Mouse (Mus musculus) C2C12 (cell line): ENCODE results near the gene Ly86. TPM values are rescaled to one million over a fixed set of nuclear protein-coding genes. Genes with fewer than 3 reads are reported as not detected.

Experiments used
- H3K27me3 ChIP-seq: one replicate; pipeline ENCODE4 v1.6.1; 2011; ENCODE audit not compliant: control insufficient read depth, insufficient read depth, insufficient read length
- H3K36me3 ChIP-seq: one replicate; pipeline ENCODE4 v1.6.1; 2011; ENCODE audit not compliant: control insufficient read depth, insufficient read depth
- H3K4me3 ChIP-seq: one replicate; pipeline ENCODE4 v1.5.1; 2011; ENCODE audit warnings: mild to moderate bottlenecking, control low read depth; ENCODE audit not compliant: poor library complexity, insufficient read depth, severe bottlenecking
- H3K79me2 ChIP-seq: one replicate; pipeline ENCODE4 v1.6.1; 2011; ENCODE audit not compliant: control insufficient read depth, insufficient read depth
- H3K79me3 ChIP-seq: one replicate; pipeline ENCODE4 v1.6.1; 2011; ENCODE audit warnings: low read depth, control low read depth
- H3ac ChIP-seq: one replicate; pipeline ENCODE3; 2011; ENCODE audit warnings: low read depth; ENCODE audit not compliant: control insufficient read depth, insufficient read length
- CEBPB ChIP-seq: IDR thresholded peaks from one replicate; pipeline ENCODE4 v1.6.1; 2011; ENCODE audit warnings: low read depth, mild to moderate bottlenecking, control low read depth, moderate library complexity
- CTCF ChIP-seq: IDR thresholded peaks from one replicate; pipeline ENCODE4 v1.5.1; 2011; ENCODE audit not compliant: control insufficient read depth, insufficient read depth, insufficient read length
- FOSL1 ChIP-seq: IDR thresholded peaks from one replicate; pipeline ENCODE4 v1.8.0; 2011; ENCODE audit warnings: mild to moderate bottlenecking, low read length; ENCODE audit not compliant: poor library complexity, insufficient read depth, severe bottlenecking
- MAX ChIP-seq: IDR thresholded peaks from one replicate; pipeline ENCODE4 v1.6.1; 2011; ENCODE audit warnings: mild to moderate bottlenecking, control low read depth
- MYOD1 ChIP-seq: IDR thresholded peaks from one replicate; pipeline ENCODE4 v1.6.1; 2011; ENCODE audit warnings: low read depth; ENCODE audit not compliant: control insufficient read depth, insufficient read length
- MYOG ChIP-seq: IDR thresholded peaks from one replicate; pipeline ENCODE4 v1.6.1; 2011; ENCODE audit not compliant: control insufficient read depth, insufficient read length; ENCODE audit errors: extremely low read depth
- USF1 ChIP-seq: IDR thresholded peaks from one replicate; pipeline ENCODE4 v1.6.1; 2011; ENCODE audit warnings: low read depth, mild to moderate bottlenecking, control low read depth, moderate library complexity
- polyA plus RNA-seq: library from polyadenylated mRNA; unstranded; fragments of >200 nt; fragmentation: generic; extraction: Trizol; gene quantifications from one replicate; pipeline ENCODE4 v1.2.1, GENCODE M21; 2012; ENCODE audit warnings: missing spikeins

Ly86 gene
- polyA plus RNA-seq, 1 experiment, result not detected

DNA sequence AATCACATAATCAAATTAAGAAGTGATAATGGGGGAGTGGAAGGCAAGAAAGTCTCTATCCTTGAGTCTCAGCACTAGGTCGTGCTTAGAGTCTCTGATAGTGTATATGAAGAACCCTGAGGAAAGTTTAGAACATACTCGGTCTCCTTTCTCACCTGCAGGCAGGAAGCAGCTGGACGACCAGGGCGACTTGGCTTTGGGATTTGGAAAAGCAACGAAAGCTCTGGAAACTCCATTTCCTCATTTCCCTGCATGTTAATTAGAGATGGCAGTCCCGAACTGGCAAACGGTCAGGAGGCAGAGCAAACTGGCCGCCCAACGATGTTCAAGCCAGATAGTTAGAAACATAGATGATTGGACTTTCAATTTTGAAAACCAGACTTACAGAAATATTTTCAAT, 89.8 kb downstream of the Ly86 start:
- no peaks in the 10 kb centered on the region for H3K79me3 ChIP-seq
- no peak overlapping the region for H3ac ChIP-seq
- no peaks in the 10 kb centered on the region for H3K27me3 ChIP-seq
- H3K4me3 ChIP-seq, result no peak overlapping the region
- TF ChIP-seq MYOD1 (no peak), FOSL1 (no peak), CEBPB (no peak)
- H3K79me2 ChIP-seq, result no peaks in the 10 kb centered on the region
- H3K36me3 ChIP-seq, result no peaks in the 10 kb centered on the region

- no peak for TF ChIP-seq MYOG
- no peak for TF ChIP-seq FOSL1
- Histone ChIP-seq H3K79me2 (no peaks in the 10 kb centered on the region), H3ac (no peak overlapping the region), H3K36me3 (no peaks in the 10 kb centered on the region), H3K27me3 (no peaks in the 10 kb centered on the region), H3K79me3 (no peaks in the 10 kb centered on the region), H3K4me3 (no peak overlapping the region)
These were observed 91.4 kb downstream of the Ly86 start for GRCm38 (mm10) chr13:37436267-37437013.

DNA sequence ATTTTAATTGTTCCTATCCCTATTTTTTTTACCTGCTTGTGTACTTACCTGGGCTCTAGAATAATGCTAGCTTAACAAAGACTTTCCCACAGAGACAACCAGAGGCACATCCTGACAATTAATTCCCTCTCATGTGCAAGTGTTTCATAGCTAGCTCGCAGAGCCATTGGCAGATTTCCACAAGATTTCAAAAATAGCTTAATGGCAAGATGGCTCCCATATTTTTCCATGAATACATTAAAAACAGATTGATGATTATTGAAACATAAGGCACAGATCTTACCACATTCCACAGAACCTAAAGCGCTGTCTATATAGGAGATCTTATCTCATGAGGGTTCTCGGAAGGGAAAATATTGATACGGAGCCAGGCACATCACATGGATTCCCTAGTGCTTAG, 93.8 kb downstream of the Ly86 start:
- no peaks in the 10 kb centered on the region for H3K27me3 ChIP-seq
- no peaks in the 10 kb centered on the region for H3K36me3 ChIP-seq
- no peaks in the 10 kb centered on the region for H3K79me2 ChIP-seq
- H3K79me3 ChIP-seq, result no peaks in the 10 kb centered on the region
- no peak for TF ChIP-seq CEBPB
- TF ChIP-seq CTCF, result no peak
- TF ChIP-seq MYOD1, result no peak
- H3K4me3 ChIP-seq, result no peak overlapping the region
- no peak overlapping the region for H3ac ChIP-seq

GRCm38 (mm10) chr13:37439477-37439876, 94.5 kb downstream of the Ly86 start:
- H3K36me3 ChIP-seq, result no peaks in the 10 kb centered on the region
- H3K79me3 ChIP-seq, result no peaks in the 10 kb centered on the region
- no peak overlapping the region for H3ac ChIP-seq
- H3K79me2 ChIP-seq, result no peaks in the 10 kb centered on the region
- TF ChIP-seq CTCF (no peak), MYOD1 (no peak), MAX (no peak), MYOG (no peak), CEBPB (no peak), USF1 (no peak), FOSL1 (no peak)
- no peak overlapping the region for H3K4me3 ChIP-seq
- H3K27me3 ChIP-seq, result no peaks in the 10 kb centered on the region

GRCm38 (mm10) chr13:37439941-37440340, 94.9 kb downstream of the Ly86 start:
- no peak overlapping the region for H3ac ChIP-seq
- no peaks in the 10 kb centered on the region for H3K79me3 ChIP-seq
- TF ChIP-seq USF1, result no peak
- no peak for TF ChIP-seq CTCF
- TF ChIP-seq MAX, result no peak
- no peak for TF ChIP-seq FOSL1
- TF ChIP-seq MYOG, result no peak
- no peak for TF ChIP-seq CEBPB
- TF ChIP-seq MYOD1, result no peak
- H3K4me3 ChIP-seq, result no peak overlapping the region
- no peaks in the 10 kb centered on the region for H3K36me3 ChIP-seq
- H3K27me3 ChIP-seq, result no peaks in the 10 kb centered on the region
- H3K79me2 ChIP-seq, result no peaks in the 10 kb centered on the region

DNA sequence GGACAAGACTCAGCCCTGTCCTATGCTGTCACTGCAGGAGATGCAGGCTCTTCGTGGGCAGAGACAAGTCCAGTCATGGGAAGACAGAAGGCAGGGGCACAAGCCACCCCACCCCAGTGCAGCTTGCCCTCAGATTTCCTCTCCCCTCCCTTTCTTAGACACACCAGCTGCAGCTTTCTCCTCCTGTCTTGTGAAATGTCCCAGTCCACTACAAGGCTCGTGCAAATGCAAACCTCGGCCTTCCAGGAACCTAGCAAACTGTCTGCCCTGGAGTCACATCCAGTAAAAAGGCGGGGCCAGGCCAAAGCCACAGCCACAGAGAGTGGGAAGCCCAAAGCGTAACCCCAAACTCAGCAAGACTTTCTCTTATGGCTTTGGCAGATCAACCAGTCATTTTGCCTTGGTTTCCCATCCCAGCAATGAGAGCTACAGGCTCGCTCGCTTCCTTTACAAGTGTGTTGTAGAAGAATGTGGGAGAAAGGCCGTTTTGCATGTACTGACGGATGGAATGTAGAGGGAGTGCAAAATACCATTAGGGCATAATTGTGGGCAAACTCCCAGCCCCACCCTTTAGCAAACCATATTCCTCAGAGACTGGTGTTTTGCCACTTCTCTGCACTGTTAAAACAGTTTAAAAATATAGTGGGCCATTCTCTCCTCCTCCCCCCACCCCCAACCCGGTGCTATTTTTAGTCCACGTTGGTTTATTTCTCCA, 95.7 kb downstream of the Ly86 start:
- no peaks in the 10 kb centered on the region for H3K27me3 ChIP-seq
- no peaks in the 10 kb centered on the region for H3K36me3 ChIP-seq
- H3K79me3 ChIP-seq, result no peaks in the 10 kb centered on the region
- TF ChIP-seq CTCF, result no peak
- TF ChIP-seq MYOG, result no peak
- TF ChIP-seq CEBPB, result no peak
- TF ChIP-seq FOSL1, result no peak
- H3ac ChIP-seq, result peak overlapping the region; percentile 6
- no peaks in the 10 kb centered on the region for H3K79me2 ChIP-seq
- no peak overlapping the region for H3K4me3 ChIP-seq
